Mouse (Mus musculus): ENCODE measurements around the gene F2rl1. TPM values are rescaled to one million over a fixed set of nuclear protein-coding genes. Genes with fewer than 3 reads are reported as not detected.

F2rl1 gene
- polyA plus RNA-seq, 1 experiment from 2014 or later: 0.68 TPM

DNA sequence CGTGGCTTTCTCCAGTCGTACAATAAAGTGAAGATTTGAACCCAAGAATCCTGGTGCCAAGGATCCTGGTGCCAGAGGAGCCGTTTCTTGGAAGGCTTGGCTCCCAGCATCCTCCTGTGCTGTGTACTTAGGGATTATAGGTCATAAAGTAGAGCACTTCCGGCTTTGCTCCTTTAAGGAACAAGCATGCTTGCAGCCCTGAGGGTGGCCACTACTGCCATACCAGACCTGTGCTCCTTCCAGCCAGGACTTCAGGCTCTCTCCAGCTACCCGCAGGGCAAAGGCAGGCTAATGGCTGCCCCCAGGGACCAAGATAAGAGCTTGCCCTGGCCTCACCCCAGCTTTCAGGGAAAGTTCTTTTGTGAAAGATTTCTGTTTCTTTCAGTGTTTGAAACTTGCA is 31.7 kb downstream of the F2rl1 start:
- H3K4me2 ChIP-seq (ENCODE audit: low read depth, low read length): no peak overlapping the region

DNA sequence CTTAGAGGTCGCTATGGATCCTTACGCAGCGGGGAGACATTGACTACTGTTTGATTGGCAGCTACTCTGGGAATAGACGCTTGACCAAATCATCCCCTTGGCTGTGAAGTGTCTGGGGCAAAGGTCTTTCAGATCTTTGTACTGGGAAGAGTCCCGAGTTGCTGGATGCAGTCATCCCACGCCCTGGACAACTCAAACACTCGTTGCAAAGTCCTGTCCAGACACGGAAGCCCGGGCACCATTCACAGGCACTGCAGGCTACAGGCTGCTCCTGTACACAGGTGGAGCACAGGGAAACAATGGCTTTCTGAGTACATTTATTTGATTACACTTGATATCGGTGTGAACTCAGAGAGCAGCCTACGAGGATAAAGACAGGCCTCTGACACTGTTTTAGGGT is 33.7 kb downstream of the F2rl1 start:
- peak; percentile 47; the same call in 1 of the 2 replicates for ATAC-seq (ENCODE audit: low read depth)
- Histone ChIP-seq H3K27me3 (ENCODE audit: control insufficient read depth, insufficient read depth, low read depth, low read length) (no peaks in the 10 kb centered on the region), H3K4me3 (ENCODE audit: low read depth, low read length) (no peak overlapping the region), H3K36me3 (ENCODE audit: control insufficient read depth, insufficient read depth) (no peaks in the 10 kb centered on the region), H3K9me3 (replicated peaks; ENCODE audit: control insufficient read depth, low read length) (no peaks in the 10 kb centered on the region), H3K4me1 (ENCODE audit: control insufficient read depth, low read depth, low read length) (no peaks in the 10 kb centered on the region), H3K27ac (ENCODE audit: low read length) (no peak overlapping the region), H3K4me2 (ENCODE audit: low read depth, low read length) (no peak overlapping the region), H3K9ac (ENCODE audit: low read depth, low read length) (no peak overlapping the region)
- 62% methylated on average over 11 of the region's 11 CpGs for WGBS (ENCODE audit: insufficient replicate concordance)

More for the DNA sequence above, 31.7 kb downstream of the F2rl1 start:
- no peak for ATAC-seq (ENCODE audit: low read depth)
- Histone ChIP-seq H3K36me3 (ENCODE audit: control insufficient read depth, insufficient read depth) (no peaks in the 10 kb centered on the region), H3K9ac (ENCODE audit: low read depth, low read length) (no peak overlapping the region), H3K27me3 (ENCODE audit: control insufficient read depth, insufficient read depth, low read depth, low read length) (no peaks in the 10 kb centered on the region), H3K9me3 (replicated peaks; ENCODE audit: control insufficient read depth, low read length) (no peaks in the 10 kb centered on the region), H3K27ac (ENCODE audit: low read length) (no peak overlapping the region), H3K4me1 (ENCODE audit: control insufficient read depth, low read depth, low read length) (no peaks in the 10 kb centered on the region), H3K4me3 (ENCODE audit: low read depth, low read length) (no peak overlapping the region)
- WGBS (ENCODE audit: insufficient replicate concordance): 55% methylated on average over 5 of the region's 5 CpGs

GRCm38 (mm10) chr13:95484664-95485063 is 40.4 kb downstream of the F2rl1 start:
- Histone ChIP-seq H3K27me3 (ENCODE audit: control insufficient read depth, insufficient read depth, low read depth, low read length) (no peaks in the 10 kb centered on the region), H3K4me3 (ENCODE audit: low read depth, low read length) (no peak overlapping the region), H3K4me1 (ENCODE audit: control insufficient read depth, low read depth, low read length) (no peaks in the 10 kb centered on the region), H3K9ac (ENCODE audit: low read depth, low read length) (no peak overlapping the region), H3K27ac (ENCODE audit: low read length) (no peak overlapping the region), H3K9me3 (replicated peaks; ENCODE audit: control insufficient read depth, low read length) (no peaks in the 10 kb centered on the region), H3K36me3 (ENCODE audit: control insufficient read depth, insufficient read depth) (no peaks in the 10 kb centered on the region), H3K4me2 (ENCODE audit: low read depth, low read length) (no peak overlapping the region)
- WGBS (ENCODE audit: insufficient replicate concordance): 43% methylated on average over 5 of the region's 5 CpGs
- ATAC-seq (ENCODE audit: low read depth): no peak

DNA sequence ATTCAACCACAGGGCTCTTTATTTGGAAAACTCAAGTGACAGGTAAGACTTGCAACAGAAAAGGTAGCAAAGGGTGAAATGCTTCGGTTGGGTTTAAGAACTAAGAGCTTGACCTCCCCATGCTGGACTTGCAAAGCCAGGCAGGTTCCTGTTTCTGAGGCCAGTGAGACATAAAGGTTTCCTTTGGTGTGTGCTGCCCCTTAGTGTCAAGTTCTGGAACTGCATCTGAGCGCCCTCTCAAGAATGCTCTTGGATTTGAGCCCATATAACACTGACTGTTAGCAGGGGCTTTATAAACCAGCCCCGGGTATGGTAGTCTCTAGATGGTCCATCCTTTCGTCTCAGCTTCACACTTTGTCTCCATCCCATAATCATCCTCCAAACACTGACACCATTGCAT is 43.6 kb downstream of the F2rl1 start:
- no peaks in the 10 kb centered on the region for H3K9me3 ChIP-seq (replicated peaks; ENCODE audit: control insufficient read depth, low read length)
- 5% methylated on average over 4 of the region's 4 CpGs for WGBS (ENCODE audit: insufficient replicate concordance)
- H3K27me3 ChIP-seq (ENCODE audit: control insufficient read depth, insufficient read depth, low read depth, low read length): no peaks in the 10 kb centered on the region
- 0 out of 2 replicates have a peak, but pooled peaks cover 2% of the 10 kb centered on the region for H3K4me1 ChIP-seq (ENCODE audit: control insufficient read depth, low read depth, low read length)
- no peaks in the 10 kb centered on the region for H3K36me3 ChIP-seq (ENCODE audit: control insufficient read depth, insufficient read depth)
- no peak for ATAC-seq (ENCODE audit: low read depth)
- H3K4me3 ChIP-seq (ENCODE audit: low read depth, low read length): no peak overlapping the region
- H3K27ac ChIP-seq (ENCODE audit: low read length): no peak overlapping the region
- no peak overlapping the region for H3K9ac ChIP-seq (ENCODE audit: low read depth, low read length)
- no peak overlapping the region for H3K4me2 ChIP-seq (ENCODE audit: low read depth, low read length)

DNA sequence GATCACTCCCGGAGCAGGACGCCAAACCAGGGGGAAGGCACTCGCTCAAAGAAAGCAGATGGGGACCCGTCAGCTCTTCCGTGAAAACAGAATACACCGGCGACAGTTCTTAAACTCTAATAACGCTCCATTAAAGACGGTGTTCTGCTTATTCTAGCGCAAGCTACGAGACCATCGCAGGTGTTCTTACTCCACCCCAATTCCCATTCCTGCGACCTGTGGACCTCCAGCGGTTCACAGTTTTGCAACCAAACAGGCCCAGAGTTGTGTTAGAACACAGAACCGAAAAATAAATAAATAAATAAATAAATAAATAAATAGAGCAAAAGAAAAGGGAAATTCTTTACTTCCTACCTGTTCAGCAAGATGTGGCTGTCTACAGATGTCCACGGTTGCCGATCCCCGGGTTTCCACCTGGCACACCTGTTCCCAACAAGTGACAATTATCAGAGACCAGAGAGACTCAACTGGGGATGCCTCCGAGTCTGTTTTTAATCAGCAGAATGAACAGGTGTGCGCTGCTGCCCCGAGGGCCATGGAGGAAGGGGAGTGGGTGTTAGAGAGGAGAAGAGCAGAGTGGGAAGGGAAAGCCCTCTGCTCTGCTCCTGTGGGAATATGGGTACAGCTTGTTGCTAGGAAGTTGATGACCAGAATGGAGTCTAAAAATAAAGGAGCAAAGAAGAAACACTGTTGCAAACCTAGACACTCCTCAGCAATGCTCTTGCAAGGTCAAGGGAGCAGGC is 46.2 kb downstream of the F2rl1 start, which contains the start of gene S100z:
Gene S100z (minus strand): TSS at position 51 of the 743 bp plus-strand sequence.
- Histone ChIP-seq H3K9ac (ENCODE audit: low read depth, low read length) (no peak within 1 kb of the TSS), H3K27me3 (ENCODE audit: control insufficient read depth, insufficient read depth, low read depth, low read length) (no peaks in the 10 kb centered on the region), H3K36me3 (ENCODE audit: control insufficient read depth, insufficient read depth) (no peaks in the 10 kb centered on the region), H3K4me1 (ENCODE audit: control insufficient read depth, low read depth, low read length) (peaks cover 21% of the 10 kb centered on the region), H3K4me2 (ENCODE audit: low read depth, low read length) (no peak within 1 kb of the TSS), H3K9me3 (replicated peaks; ENCODE audit: control insufficient read depth, low read length) (no peaks in the 10 kb centered on the region), H3K4me3 (ENCODE audit: low read depth, low read length) (no peak within 1 kb of the TSS), H3K27ac (ENCODE audit: low read length) (no peak within 1 kb of the TSS)
- WGBS (ENCODE audit: insufficient replicate concordance): 78% methylated on average over 21 of the region's 21 CpGs
- ATAC-seq (ENCODE audit: low read depth): no peak

GRCm38 (mm10) chr13:95477173-95477572 is 47.9 kb downstream of the F2rl1 start:
- H3K36me3 ChIP-seq (ENCODE audit: control insufficient read depth, insufficient read depth): no peaks in the 10 kb centered on the region
- WGBS (ENCODE audit: insufficient replicate concordance): 35% methylated on average over 6 of the region's 6 CpGs
- no peak overlapping the region for H3K4me2 ChIP-seq (ENCODE audit: low read depth, low read length)
- no peaks in the 10 kb centered on the region for H3K9me3 ChIP-seq (replicated peaks; ENCODE audit: control insufficient read depth, low read length)
- H3K27ac ChIP-seq (ENCODE audit: low read length): no peak overlapping the region
- no peak overlapping the region for H3K4me3 ChIP-seq (ENCODE audit: low read depth, low read length)
- peaks cover 22% of the 10 kb centered on the region for H3K4me1 ChIP-seq (ENCODE audit: control insufficient read depth, low read depth, low read length)
- no peak for ATAC-seq (ENCODE audit: low read depth)
- no peaks in the 10 kb centered on the region for H3K27me3 ChIP-seq (ENCODE audit: control insufficient read depth, insufficient read depth, low read depth, low read length)
- no peak overlapping the region for H3K9ac ChIP-seq (ENCODE audit: low read depth, low read length)

GRCm38 (mm10) chr13:95475124-95475523 is 49.9 kb downstream of the F2rl1 start:
- H3K9ac ChIP-seq (ENCODE audit: low read depth, low read length): no peak overlapping the region
- WGBS (ENCODE audit: insufficient replicate concordance): 18% methylated on average over 7 of the region's 7 CpGs
- peak overlapping the region; percentile 32; the same call in 1 of the 2 replicates for H3K4me2 ChIP-seq (ENCODE audit: low read depth, low read length)
- H3K27me3 ChIP-seq (ENCODE audit: control insufficient read depth, insufficient read depth, low read depth, low read length): no peaks in the 10 kb centered on the region
- H3K9me3 ChIP-seq (replicated peaks; ENCODE audit: control insufficient read depth, low read length): no peaks in the 10 kb centered on the region
- H3K4me3 ChIP-seq (ENCODE audit: low read depth, low read length): no peak overlapping the region
- peaks cover 22% of the 10 kb centered on the region for H3K4me1 ChIP-seq (ENCODE audit: control insufficient read depth, low read depth, low read length)
- ATAC-seq (ENCODE audit: low read depth): peak; percentile 74
- H3K27ac ChIP-seq (ENCODE audit: low read length): no peak overlapping the region
- no peaks in the 10 kb centered on the region for H3K36me3 ChIP-seq (ENCODE audit: control insufficient read depth, insufficient read depth)

- Histone ChIP-seq H3K9ac (ENCODE audit: low read depth, low read length) (no peak overlapping the region), H3K9me3 (replicated peaks; ENCODE audit: control insufficient read depth, low read length) (no peaks in the 10 kb centered on the region), H3K36me3 (ENCODE audit: control insufficient read depth, insufficient read depth) (no peaks in the 10 kb centered on the region), H3K4me1 (ENCODE audit: control insufficient read depth, low read depth, low read length) (peaks cover 22% of the 10 kb centered on the region), H3K27ac (ENCODE audit: low read length) (peak overlapping the region; percentile 57), H3K4me3 (ENCODE audit: low read depth, low read length) (no peak overlapping the region), H3K4me2 (ENCODE audit: low read depth, low read length) (peak overlapping the region; percentile 32; the same call in 1 of the 2 replicates), H3K27me3 (ENCODE audit: control insufficient read depth, insufficient read depth, low read depth, low read length) (no peaks in the 10 kb centered on the region)
- peak; percentile 87 for ATAC-seq (ENCODE audit: low read depth)
- WGBS (ENCODE audit: insufficient replicate concordance): 23% methylated on average over 3 of the region's 3 CpGs
Observed at GRCm38 (mm10) chr13:95474294-95474693, 50.7 kb downstream of the F2rl1 start.

- Histone ChIP-seq H3K4me3 (ENCODE audit: low read depth, low read length) (no peak overlapping the region), H3K27me3 (ENCODE audit: control insufficient read depth, insufficient read depth, low read depth, low read length) (no peaks in the 10 kb centered on the region), H3K4me2 (ENCODE audit: low read depth, low read length) (no peak overlapping the region), H3K9me3 (replicated peaks; ENCODE audit: control insufficient read depth, low read length) (no peaks in the 10 kb centered on the region), H3K4me1 (ENCODE audit: control insufficient read depth, low read depth, low read length) (peaks cover 18% of the 10 kb centered on the region), H3K9ac (ENCODE audit: low read depth, low read length) (no peak overlapping the region), H3K36me3 (ENCODE audit: control insufficient read depth, insufficient read depth) (no peaks in the 10 kb centered on the region), H3K27ac (ENCODE audit: low read length) (no peak overlapping the region)
- no peak for ATAC-seq (ENCODE audit: low read depth)
- WGBS (ENCODE audit: insufficient replicate concordance): 56% methylated on average over 2 of the region's 2 CpGs
Observed at GRCm38 (mm10) chr13:95470970-95471369, 54.1 kb downstream of the F2rl1 start.

Data from liver, embryonic 16.5 days (tissue).